Comparison of ENCODE assay signal across 16 mouse cellular contexts in the genomic region with DNA sequence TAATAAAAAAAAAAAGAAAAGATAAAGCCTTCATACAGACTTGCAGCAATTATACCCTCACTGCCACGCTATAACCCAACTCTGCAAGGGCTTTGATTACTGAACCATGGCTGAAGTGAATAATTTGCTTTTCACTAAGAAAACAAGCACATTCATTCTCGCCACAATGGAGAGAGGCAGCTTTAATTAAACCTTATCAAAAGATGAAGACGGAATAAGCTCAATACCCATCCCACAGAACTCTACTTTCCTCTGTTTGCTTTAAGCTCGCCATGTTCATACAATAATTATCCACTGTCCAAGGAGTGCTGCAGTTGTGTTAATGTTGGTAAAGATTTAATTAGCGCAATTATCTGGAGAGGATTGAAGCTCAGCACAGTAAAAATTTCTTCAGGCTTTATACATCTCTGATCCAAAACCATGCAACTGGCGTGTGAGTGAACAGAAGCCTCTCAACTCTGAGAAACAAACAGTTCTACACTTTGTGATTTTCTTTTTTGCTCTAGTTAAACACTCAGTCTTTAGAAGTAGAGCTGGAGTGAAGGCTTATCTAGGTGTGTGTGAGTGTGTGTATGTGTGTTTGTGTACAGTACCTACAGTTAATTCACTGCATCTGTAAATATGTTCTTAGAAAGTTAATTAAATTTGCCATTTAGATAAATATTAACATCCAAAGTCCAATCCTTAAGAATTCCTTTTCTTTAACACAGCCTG.
DNase-seq lines count a peak whose midpoint lies in the region; ATAC-seq and TF ChIP-seq lines count a peak whose summit lies in the region.
"Had no signal": no experiment of that assay in that cellular context is flagged by ENCODE, and none has a peak within 500 bp of the region (broad histone marks: within the 10 kb centered on the region; RNA-seq: fewer than 3 reads in every experiment).

No protein-coding gene starts in this region.

- H3K4me3 ChIP-seq in lung, embryonic 14.5 days (ENCODE audit: low read depth, low read length), result no peak overlapping the region
- no peak overlapping the region for H3K4me3 ChIP-seq in hindbrain, embryonic 12.5 days
- H3K4me3 ChIP-seq: embryonic facial prominence, embryonic 15.5 days; heart, adult 2 months; limb, embryonic 12.5 days; liver, embryonic 15.5 days had no signal

- DNase-seq in embryo, embryonic 10.5 days (ENCODE audit: low spot score), result peak; percentile 41
- DNase-seq in embryo, embryonic 11 days, result no peak
- no peak for DNase-seq in lung, embryonic 14.5 days
- no peak for DNase-seq in lung, postnatal 4 days
- DNase-seq in retina, embryonic 14.5 days (ENCODE audit: low spot score), result peak; percentile 62
- no peak for DNase-seq in gastrocnemius, postnatal 10 days
- DNase-seq in heart, postnatal 4 days, result no peak
- DNase-seq: adrenal gland, adult 8-10 months; cerebellum, postnatal 14 days; heart, adult 2 months; heart, postnatal 14 days; kidney, postnatal 14 days had no signal

- no peak for TF ChIP-seq CTCF in lung, embryonic 14.5 days (IDR thresholded peaks at IDR 0.05; ENCODE audit: low read depth)

- no peaks in the 10 kb centered on the region for H3K36me3 ChIP-seq in lung, embryonic 14.5 days (ENCODE audit: insufficient read depth)
- no peaks in the 10 kb centered on the region for H3K36me3 ChIP-seq in hindbrain, embryonic 12.5 days
- H3K36me3 ChIP-seq: embryonic facial prominence, embryonic 15.5 days; limb, embryonic 12.5 days; liver, embryonic 15.5 days had no signal

- no peak overlapping the region for H3K4me2 ChIP-seq in lung, embryonic 14.5 days
- 0 out of 2 replicates have a peak overlapping the region, but pooled peaks have one; percentile 3 for H3K4me2 ChIP-seq in hindbrain, embryonic 12.5 days (replicated peaks)
- H3K4me2 ChIP-seq: embryonic facial prominence, embryonic 15.5 days; limb, embryonic 12.5 days; liver, embryonic 15.5 days had no signal

- H3K27me3 ChIP-seq in lung, embryonic 14.5 days (ENCODE audit: insufficient read depth, low read length), result no peaks in the 10 kb centered on the region
- peaks cover 14% of the 10 kb centered on the region; the same call in 1 of the 2 replicates for H3K27me3 ChIP-seq in hindbrain, embryonic 12.5 days
- H3K27me3 ChIP-seq: embryonic facial prominence, embryonic 15.5 days; limb, embryonic 12.5 days; liver, embryonic 15.5 days had no signal

- WGBS in lung, embryonic 14.5 days, result 75% methylated on average over 6 of the region's 6 CpGs
- 31% methylated on average over 6 of the region's 6 CpGs for WGBS in hindbrain, embryonic 12.5 days

- no peak for ATAC-seq in lung, embryonic 14.5 days (ENCODE audit: insufficient read depth)
- ATAC-seq in hindbrain, embryonic 12.5 days (ENCODE audit: low FRiP score), result peak; percentile 36; the same call in 1 of the 2 replicates

- 0 out of 2 replicates have a peak overlapping the region, but pooled peaks have one; percentile 4 for H3K27ac ChIP-seq in lung, embryonic 14.5 days (ENCODE audit: low read depth)
- no peak overlapping the region for H3K27ac ChIP-seq in hindbrain, embryonic 12.5 days
- H3K27ac ChIP-seq: embryonic facial prominence, embryonic 15.5 days; heart, adult 2 months; limb, embryonic 12.5 days; liver, embryonic 15.5 days had no signal

- no peaks in the 10 kb centered on the region for H3K9me3 ChIP-seq in lung, embryonic 14.5 days (ENCODE audit: low read depth, low read length)
- no peaks in the 10 kb centered on the region for H3K9me3 ChIP-seq in hindbrain, embryonic 12.5 days (replicated peaks)
- H3K9me3 ChIP-seq: embryonic facial prominence, embryonic 15.5 days; limb, embryonic 12.5 days; liver, embryonic 15.5 days had no signal

- no peak overlapping the region for H3K9ac ChIP-seq in lung, embryonic 14.5 days
- no peak overlapping the region for H3K9ac ChIP-seq in hindbrain, embryonic 12.5 days
- H3K9ac ChIP-seq: embryonic facial prominence, embryonic 15.5 days; limb, embryonic 12.5 days; liver, embryonic 15.5 days had no signal

- peaks cover 5% of the 10 kb centered on the region; the same call in 1 of the 2 replicates for H3K4me1 ChIP-seq in lung, embryonic 14.5 days (ENCODE audit: insufficient read depth)
- peaks cover 30% of the 10 kb centered on the region for H3K4me1 ChIP-seq in hindbrain, embryonic 12.5 days
- H3K4me1 ChIP-seq: liver, embryonic 15.5 days had no signal

Comparison
In these comparisons a context has a peak if more than half of its experiments do, and no peak if none do; other contexts are left out.
1. DNase-seq: peak in embryo, embryonic 10.5 days (single experiment) and retina, embryonic 14.5 days (single experiment); none in embryo, embryonic 11 days (single experiment), lung, embryonic 14.5 days (single experiment), lung, postnatal 4 days (0 of 2), gastrocnemius, postnatal 10 days (single experiment) and heart, postnatal 4 days (single experiment).